Mouse (Mus musculus) heart, adult 2 months (tissue): Measurements from ENCODE around the gene Slco2b1. TPM values are rescaled to one million over a fixed set of nuclear protein-coding genes. Genes with fewer than 3 reads are reported as not detected.

ENCODE experiments used
- DNase-seq, 2 experiments: peaks; one replicate each; pipeline ENCODE4 v3.0.0; 2021
- H3K27ac ChIP-seq: fragments of 200-600 bp; 2 replicates; pipeline ENCODE4 v1.8.1; 2022
- H3K27me3 ChIP-seq: fragments of 200-500 bp; 2 replicates; pipeline ENCODE4 v1.6.1; 2012; ENCODE audit warnings: mild to moderate bottlenecking, low read length, inconsistent platforms, mixed read lengths; ENCODE audit not compliant: control insufficient read depth, insufficient read depth
- H3K36me3 ChIP-seq: fragments of 200-500 bp; 2 replicates; pipeline ENCODE4 v1.6.1; 2012; ENCODE audit warnings: low read length, inconsistent platforms; ENCODE audit not compliant: control insufficient read depth, insufficient read depth
- H3K4me1 ChIP-seq: fragments of 200-500 bp; 2 replicates; pipeline ENCODE4 v1.6.1; 2011; ENCODE audit warnings: low read length; ENCODE audit not compliant: control insufficient read depth, insufficient read depth
- H3K4me3 ChIP-seq: fragments of 200-600 bp; 2 replicates; pipeline ENCODE4 v1.8.1; 2022
- H3K79me2 ChIP-seq: fragments of 200-500 bp; replicated peaks from 2 replicates; pipeline ENCODE4 v1.6.1; 2012; ENCODE audit warnings: mild to moderate bottlenecking, inconsistent platforms, low read length, moderate library complexity, mixed read lengths; ENCODE audit not compliant: control insufficient read depth, insufficient read depth
- H3K9ac ChIP-seq: fragments of 200-500 bp; 2 replicates; pipeline ENCODE4 v1.6.1; 2012; ENCODE audit warnings: low read depth, mild to moderate bottlenecking, control low read depth, inconsistent platforms, low read length, mixed read lengths
- CTCF ChIP-seq: fragments of 200-600 bp; IDR thresholded peaks from 2 replicates; pipeline ENCODE4 v1.8.1; 2022; ENCODE audit warnings: antibody characterized with exemption, mild to moderate bottlenecking, moderate library complexity
- EP300 ChIP-seq: fragments of 200-500 bp; IDR thresholded peaks from 2 replicates; pipeline ENCODE4 v1.6.1; 2011; ENCODE audit warnings: low read depth, low read length, control low read depth; ENCODE audit not compliant: insufficient read depth
- POLR2A ChIP-seq: fragments of 200-500 bp; IDR thresholded peaks from 2 replicates; pipeline ENCODE4 v1.6.1; 2011; ENCODE audit warnings: mild to moderate bottlenecking, low read depth, low read length, control low read depth; ENCODE audit not compliant: insufficient read depth
- WGBS: fragments of 180-500 bp; shearing (Covaris S2); methylation state at CpG from one replicate; pipeline ENCODE4 v1.1.7; 2018; 5-methylcytosine and 5-hydroxymethylcytosine counted together
- intact Hi-C: fragments of 180-260 bp; cut with DNase I; formaldehyde crosslinking; loops from one replicate; pipeline ENCODE4 v1.15.1; 2025
- polyA plus RNA-seq: library from polyadenylated mRNA; depleted of rRNA; stranded (reverse); fragments of >200 nt; gene quantifications from 2 replicates; pipeline ENCODE4 v1.2.3, GENCODE M21; 2012
- total RNA-seq, 2 experiments: library from RNA; stranded (reverse); gene quantifications; 2 replicates each; pipeline ENCODE4 v1.2.3; 2021

Gene Slco2b1
- total and polyA plus RNA-seq, 3 experiments: 8.5 to 11.7 (median 10.1) TPM

GRCm38 (mm10) chr7:99712431-99712830 is 1.3 kb upstream of the Slco2b1 start:
- Histone ChIP-seq H3K79me2 (no peaks in the 10 kb centered on the region), H3K27ac (no peak overlapping the region), H3K4me1 (peaks cover 11% of the 10 kb centered on the region), H3K36me3 (no peaks in the 10 kb centered on the region), H3K27me3 (no peaks in the 10 kb centered on the region; the same call in 1 of the 2 replicates), H3K4me3 (no peak overlapping the region), H3K9ac (no peak overlapping the region)
- intact Hi-C loops: loop anchor here (10.0 kb wide), 1 partner anchor 162 kb away; no protein-coding TSS in a partner anchor
- TF ChIP-seq CTCF: no peak
- no peak for TF ChIP-seq POLR2A
- no peak for TF ChIP-seq EP300
- 92% methylated on average over 4 of the region's 4 CpGs for WGBS
- DNase-seq: no peak

- DNase-seq: peak; percentile 64 to 82
- Histone ChIP-seq H3K9ac (no peak overlapping the region), H3K27me3 (no peaks in the 10 kb centered on the region), H3K27ac (no peak overlapping the region; the same call in 1 of the 2 replicates), H3K79me2 (no peaks in the 10 kb centered on the region), H3K4me1 (peaks cover 17% of the 10 kb centered on the region), H3K4me3 (no peak overlapping the region), H3K36me3 (no peaks in the 10 kb centered on the region)
- intact Hi-C loops: loop anchor here (1.0 to 10.0 kb wide), 3 partner anchors 51 to 164 kb away; no protein-coding TSS in a partner anchor
- 14% methylated on average over 1 of the region's 1 CpGs for WGBS
- TF ChIP-seq EP300 (peak; percentile 83), POLR2A (no peak), CTCF (0 out of 2 replicates have a peak, but pooled peaks have one; percentile 100)
Measured at GRCm38 (mm10) chr7:99710476-99710875, 664 bp downstream of the Slco2b1 start.

GRCm38 (mm10) chr7:99709992-99710391 is 1.1 kb downstream of the Slco2b1 start:
- H3K36me3 ChIP-seq: no peaks in the 10 kb centered on the region
- no peaks in the 10 kb centered on the region for H3K79me2 ChIP-seq
- H3K4me1 ChIP-seq: peaks cover 19% of the 10 kb centered on the region
- H3K27ac ChIP-seq: no peak overlapping the region
- 76% methylated on average over 7 of the region's 7 CpGs for WGBS
- no peak overlapping the region for H3K4me3 ChIP-seq
- TF ChIP-seq POLR2A (no peak), EP300 (no peak), CTCF (no peak)
- H3K9ac ChIP-seq: no peak overlapping the region
- intact Hi-C loops: loop anchor here (1.0 to 10.0 kb wide), 3 partner anchors 51 to 165 kb away; no protein-coding TSS in a partner anchor
- no peak for DNase-seq
- no peaks in the 10 kb centered on the region for H3K27me3 ChIP-seq

GRCm38 (mm10) chr7:99708750-99709149 is 2.4 kb downstream of the Slco2b1 start:
- no peaks in the 10 kb centered on the region for H3K79me2 ChIP-seq
- no peak overlapping the region for H3K4me3 ChIP-seq
- no peak overlapping the region for H3K27ac ChIP-seq
- no peaks in the 10 kb centered on the region for H3K27me3 ChIP-seq
- DNase-seq: no peak
- TF ChIP-seq CTCF: no peak
- no peak for TF ChIP-seq EP300
- no peak for TF ChIP-seq POLR2A
- no peaks in the 10 kb centered on the region for H3K36me3 ChIP-seq
- H3K9ac ChIP-seq: no peak overlapping the region
- WGBS: 76% methylated on average over 5 of the region's 5 CpGs
- intact Hi-C loops: no loop called here
- H3K4me1 ChIP-seq: peaks cover 20% of the 10 kb centered on the region

DNA sequence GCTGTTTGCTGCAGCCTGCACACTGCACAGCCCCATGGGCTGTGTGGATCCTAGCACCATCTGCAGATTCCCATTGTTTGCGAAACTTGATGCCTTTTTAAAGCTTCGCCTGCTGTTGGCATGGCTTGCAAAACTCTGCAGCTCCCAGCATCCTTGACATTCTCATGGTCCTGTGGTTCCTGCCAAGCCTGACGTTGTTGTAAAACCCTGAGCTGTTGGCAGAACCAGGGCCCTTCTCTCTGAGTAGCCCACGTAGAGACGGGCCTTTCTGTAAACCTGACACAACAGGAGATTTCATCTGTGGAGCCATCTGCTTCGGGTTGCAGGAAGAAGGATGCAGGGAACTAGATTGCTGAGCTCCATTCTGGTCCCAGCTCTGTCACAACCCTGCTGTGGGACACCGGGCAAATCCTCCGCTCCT is 2.8 kb downstream of the Slco2b1 start:
- 60% methylated on average over 8 of the region's 8 CpGs for WGBS
- TF ChIP-seq EP300 (no peak), CTCF (no peak), POLR2A (no peak)
- Histone ChIP-seq H3K79me2 (no peaks in the 10 kb centered on the region), H3K27me3 (no peaks in the 10 kb centered on the region), H3K27ac (peak overlapping the region; percentile 92), H3K4me1 (peaks cover 20% of the 10 kb centered on the region), H3K36me3 (no peaks in the 10 kb centered on the region), H3K9ac (no peak overlapping the region), H3K4me3 (no peak overlapping the region)
- no peak for DNase-seq
- intact Hi-C loops: no loop called here

DNA sequence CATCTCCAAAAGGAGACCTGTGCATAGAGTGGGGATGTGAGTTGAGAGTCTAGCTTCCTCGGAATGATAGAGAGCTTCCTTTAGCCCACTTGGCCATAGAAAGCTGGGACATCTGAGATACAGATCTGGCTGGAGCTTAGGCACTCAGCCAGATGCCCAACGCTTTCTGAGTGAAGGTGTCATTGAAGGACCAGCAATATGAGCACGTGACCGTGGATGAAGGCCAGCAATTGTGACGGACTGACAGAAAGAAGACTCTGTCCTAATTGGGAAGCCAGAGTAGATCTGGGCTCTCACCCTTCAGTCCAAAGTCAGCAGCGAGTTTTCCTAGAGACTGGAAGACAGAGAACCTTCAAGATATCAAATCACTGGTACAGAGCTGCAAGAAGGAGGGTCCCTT is 3.5 kb downstream of the Slco2b1 start:
- 49% methylated on average over 6 of the region's 6 CpGs for WGBS
- no peak overlapping the region for H3K4me3 ChIP-seq
- no peak for DNase-seq
- no peaks in the 10 kb centered on the region for H3K79me2 ChIP-seq
- H3K27me3 ChIP-seq: no peaks in the 10 kb centered on the region
- no peak for TF ChIP-seq POLR2A
- no peak for TF ChIP-seq EP300
- no peak for TF ChIP-seq CTCF
- intact Hi-C loops: no loop called here
- peaks cover 22% of the 10 kb centered on the region for H3K4me1 ChIP-seq
- H3K9ac ChIP-seq: no peak overlapping the region
- H3K27ac ChIP-seq: peak overlapping the region; percentile 92
- H3K36me3 ChIP-seq: no peaks in the 10 kb centered on the region
